Mouse (Mus musculus) heart, postnatal 0 days (tissue): Measurements from ENCODE around the gene Tbx18. TPM values are rescaled to one million over a fixed set of nuclear protein-coding genes. Genes with fewer than 3 reads are reported as not detected.

Experiments used
- ATAC-seq: fragments of 200-750 bp; cut with Nextera tagmentation; 2 replicates; pipeline ENCODE4 v1.8.0; 2017; ENCODE audit warnings: low read depth, moderate number of reproducible peaks, moderate library complexity; ENCODE audit not compliant: insufficient read depth
- DNase-seq: peaks from one replicate; pipeline ENCODE4 v3.0.0-alpha.2; 2016; ENCODE audit warnings: low spot score
- H3K27ac ChIP-seq: fragments of 300-500 bp; sonication (generic); 2 replicates; pipeline ENCODE4 v1.5.1; 2014; ENCODE audit warnings: low read depth, mild to moderate bottlenecking
- H3K27me3 ChIP-seq: fragments of 300-500 bp; sonication (generic); 2 replicates; pipeline ENCODE4 v1.6.1; 2014; ENCODE audit warnings: low read length, mixed read lengths; ENCODE audit not compliant: control insufficient read depth, insufficient read depth
- H3K36me3 ChIP-seq: fragments of 300-500 bp; sonication (generic); replicated peaks from 2 replicates; pipeline ENCODE4 v1.6.1; 2014; ENCODE audit warnings: low read length, mixed read lengths; ENCODE audit not compliant: control insufficient read depth, insufficient read depth
- H3K4me1 ChIP-seq: fragments of 300-500 bp; sonication (generic); 2 replicates; pipeline ENCODE4 v1.6.1; 2014; ENCODE audit warnings: antibody characterized with exemption; ENCODE audit not compliant: control insufficient read depth, insufficient read depth
- H3K4me2 ChIP-seq: fragments of 300-500 bp; sonication (generic); 2 replicates; pipeline ENCODE4 v1.6.1; 2014; ENCODE audit warnings: low read depth, mild to moderate bottlenecking, low read length, moderate library complexity
- H3K4me3 ChIP-seq: fragments of 300-500 bp; sonication (generic); 2 replicates; pipeline ENCODE4 v1.5.1; 2014; ENCODE audit warnings: low read depth, low read length
- H3K9ac ChIP-seq: fragments of 300-500 bp; sonication (generic); replicated peaks from 2 replicates; pipeline ENCODE4 v1.6.1; 2014; ENCODE audit warnings: low read depth, low read length, mixed read lengths
- H3K9me3 ChIP-seq: fragments of 300-500 bp; sonication (generic); replicated peaks from 2 replicates; pipeline ENCODE4 v1.6.1; 2016; ENCODE audit warnings: low read length; ENCODE audit not compliant: control insufficient read depth
- CTCF ChIP-seq: IDR thresholded peaks from 2 replicates; pipeline ENCODE4 v1.5.1; 2016; ENCODE audit warnings: antibody characterized with exemption, control low read depth, low read depth
- EP300 ChIP-seq: IDR thresholded peaks from 2 replicates; pipeline ENCODE4 v1.6.1; 2016; ENCODE audit warnings: antibody characterized with exemption, low read depth
- WGBS: fragments of 180-500 bp; shearing (Covaris S2); extraction: QIAGEN DNeasy Blood & Tissue Kit; methylation state at CpG from one replicate; pipeline ENCODE4 v1.1.7; 2014; 5-methylcytosine and 5-hydroxymethylcytosine counted together
- polyA plus RNA-seq: library from polyadenylated mRNA; unstranded; fragments of >200 nt; fragmentation: Nextera tagmentation; extraction: Ambion mirVana; gene quantifications from 2 replicates; pipeline ENCODE4 v1.2.1, GENCODE M21; 2015
- total RNA-seq: library from RNA; depleted of rRNA; stranded (reverse); fragments of >200 nt; gene quantifications from 2 replicates; pipeline ENCODE4 v1.2.3, GENCODE M21; 2014; ENCODE audit warnings: low replicate concordance; rRNA removed

Tbx18 gene
- total RNA-seq (14.8 and 17.2 TPM in 2 replicates), polyA plus RNA-seq (3.7 and 4.4 TPM in 2 replicates)

- WGBS, result under 1% methylated on average over 27 of the region's 27 CpGs
- no peaks in the 10 kb centered on the region for H3K4me1 ChIP-seq
- H3K9ac ChIP-seq, result peak within 1 kb of the TSS; percentile 97
- H3K4me2 ChIP-seq, result peak within 1 kb of the TSS; percentile 86
- peak; percentile 91 for DNase-seq
- no peaks in the 10 kb centered on the region for H3K36me3 ChIP-seq
- peaks cover 68% of the 10 kb centered on the region for H3K27me3 ChIP-seq
- TF ChIP-seq EP300 (0 out of 2 replicates have a peak, but pooled peaks have one; percentile 35), CTCF (peak; percentile 30)
- H3K9me3 ChIP-seq, result no peaks in the 10 kb centered on the region
- peak; percentile 85 for ATAC-seq
- peak within 1 kb of the TSS; percentile 92 for H3K4me3 ChIP-seq
- H3K27ac ChIP-seq, result peak within 1 kb of the TSS; percentile 89
Measured at GRCm38 (mm10) chr9:87730961-87731535, at the start of gene Tbx18. Gene Tbx18, minus strand, starts transcription at chr9:87731260.

GRCm38 (mm10) chr9:87773951-87774350 is 42.9 kb upstream of the Tbx18 start:
- no peak for ATAC-seq
- 49% methylated on average over 2 of the region's 2 CpGs for WGBS
- no peak overlapping the region for H3K27ac ChIP-seq
- 0 out of 2 replicates have a peak, but pooled peaks cover 6% of the 10 kb centered on the region for H3K27me3 ChIP-seq
- TF ChIP-seq CTCF (no peak), EP300 (no peak)
- H3K4me3 ChIP-seq, result no peak overlapping the region
- H3K36me3 ChIP-seq, result no peaks in the 10 kb centered on the region
- no peaks in the 10 kb centered on the region for H3K9me3 ChIP-seq
- DNase-seq, result no peak
- H3K4me2 ChIP-seq, result no peak overlapping the region
- H3K4me1 ChIP-seq, result no peaks in the 10 kb centered on the region
- H3K9ac ChIP-seq, result no peak overlapping the region

GRCm38 (mm10) chr9:87755621-87756020 is 24.6 kb upstream of the Tbx18 start:
- no peaks in the 10 kb centered on the region for H3K4me1 ChIP-seq
- H3K36me3 ChIP-seq, result no peaks in the 10 kb centered on the region
- H3K9me3 ChIP-seq, result peaks cover 10% of the 10 kb centered on the region; the same call in 1 of the 2 replicates
- no peak overlapping the region for H3K4me3 ChIP-seq
- WGBS, result 71% methylated on average over 4 of the region's 4 CpGs
- peaks cover 13% of the 10 kb centered on the region for H3K27me3 ChIP-seq
- DNase-seq (no peak), ATAC-seq (no peak)
- no peak overlapping the region for H3K27ac ChIP-seq
- no peak for TF ChIP-seq CTCF
- no peak for TF ChIP-seq EP300
- H3K9ac ChIP-seq, result no peak overlapping the region
- no peak overlapping the region for H3K4me2 ChIP-seq

- 82% methylated on average over 8 of the region's 8 CpGs for WGBS
- peaks cover 6% of the 10 kb centered on the region; the same call in 1 of the 2 replicates for H3K4me1 ChIP-seq
- DNase-seq (no peak), ATAC-seq (no peak)
- H3K9me3 ChIP-seq, result no peaks in the 10 kb centered on the region
- peaks cover 80% of the 10 kb centered on the region for H3K27me3 ChIP-seq
- no peak overlapping the region for H3K9ac ChIP-seq
- H3K36me3 ChIP-seq, result no peaks in the 10 kb centered on the region
- no peak overlapping the region for H3K4me2 ChIP-seq
- H3K27ac ChIP-seq, result no peak overlapping the region
- H3K4me3 ChIP-seq, result no peak overlapping the region
- no peak for TF ChIP-seq CTCF
Measured at GRCm38 (mm10) chr9:87741599-87741998, 10.5 kb upstream of the Tbx18 start.

- Histone ChIP-seq H3K36me3 (no peaks in the 10 kb centered on the region), H3K27me3 (peaks cover 88% of the 10 kb centered on the region), H3K4me2 (peak overlapping the region; percentile 72), H3K4me3 (0 out of 2 replicates have a peak overlapping the region, but pooled peaks have one; percentile 47), H3K9me3 (no peaks in the 10 kb centered on the region), H3K4me1 (peaks cover 6% of the 10 kb centered on the region; the same call in 1 of the 2 replicates), H3K27ac (no peak overlapping the region), H3K9ac (no peak overlapping the region)
- WGBS, result 4% methylated on average over 11 of the region's 11 CpGs
- no peak for DNase-seq
- TF ChIP-seq EP300 (no peak), CTCF (peak; percentile 71)
- peak; percentile 66 for ATAC-seq
Measured at GRCm38 (mm10) chr9:87740667-87741066, 9.6 kb upstream of the Tbx18 start.
